Comparison of ENCODE assay signal across 1 mouse cellular context in genomic region chr2:43945679-43946078, GRCm38 (mm10).
A peak's percentile ranks its signal among the peaks of the same experiment; 100 is the strongest.
TF ChIP-seq lines count a peak whose summit lies in the region.

No protein-coding gene starts in this region.

TF ChIP-seq in MEL, 35 proteins besides CTCF, POLR2A, EP300 and RAD21 (continued from another document):
- TF ChIP-seq USF2 (IDR thresholded peaks at IDR 0.05; ENCODE audit: borderline replicate concordance in 1 of 2, insufficient read depth in 1 of 2, low read depth in 1 of 2, low read length in 2 of 2) (no peak), MYB (IDR thresholded peaks at IDR 0.05; ENCODE audit: low read depth, low read length) (peak; percentile 98), POLR2AphosphoS5 (IDR thresholded peaks at IDR 0.05; ENCODE audit: borderline replicate concordance, low read depth, low read length) (no peak), BHLHE40 (IDR thresholded peaks at IDR 0.05; ENCODE audit: borderline replicate concordance, low read depth, low read length) (peak; percentile 62; the same call in 1 of the 2 replicates), MEF2A (IDR thresholded peaks at IDR 0.05; ENCODE audit: extremely low read depth, insufficient replicate concordance, low read depth, low read length, poor library complexity, severe bottlenecking) (peak; percentile 39; the same call in 1 of the 2 replicates), MAZ (IDR thresholded peaks at IDR 0.05; ENCODE audit: low read depth, low read length) (0 out of 2 replicates have a peak, but pooled peaks have one; percentile 55), ZC3H11A (IDR thresholded peaks at IDR 0.05; ENCODE audit: low read depth, low read length) (peak; percentile 45; the same call in 1 of the 2 replicates), TCF12 (IDR thresholded peaks at IDR 0.05; ENCODE audit: low read depth, low read length) (peak; percentile 98), JUND (IDR thresholded peaks at IDR 0.05; ENCODE audit: low read depth, low read length) (peak; percentile 43; the same call in 1 of the 2 replicates), GATA1 (IDR thresholded peaks at IDR 0.05; ENCODE audit: low read depth, low read length) (peak; percentile 100), MAX (IDR thresholded peaks at IDR 0.05; ENCODE audit: low read length) (no peak), TBP (IDR thresholded peaks at IDR 0.05; ENCODE audit: low read depth, low read length) (0 out of 2 replicates have a peak, but pooled peaks have one; percentile 40), CHD1 (IDR thresholded peaks at IDR 0.05; ENCODE audit: low read depth, low read length) (no peak), UBTF (IDR thresholded peaks at IDR 0.05; ENCODE audit: borderline replicate concordance, insufficient read depth, low read depth, low read length) (no peak), SIN3A (IDR thresholded peaks at IDR 0.05; ENCODE audit: low read length) (peak; percentile 95)
